Mouse (Mus musculus): ENCODE results near the gene Rapsn. TPM values are rescaled to one million over a fixed set of nuclear protein-coding genes. Genes with fewer than 3 reads are reported as not detected.
"Not testable (repeated sequence)": the region's sequence is repeated elsewhere in the genome, so short reads cannot be mapped to it uniquely, and the experiment has no call there.

Rapsn gene
- polyA plus RNA-seq, 1 experiment from 2014 or later: 0.55 TPM

DNA sequence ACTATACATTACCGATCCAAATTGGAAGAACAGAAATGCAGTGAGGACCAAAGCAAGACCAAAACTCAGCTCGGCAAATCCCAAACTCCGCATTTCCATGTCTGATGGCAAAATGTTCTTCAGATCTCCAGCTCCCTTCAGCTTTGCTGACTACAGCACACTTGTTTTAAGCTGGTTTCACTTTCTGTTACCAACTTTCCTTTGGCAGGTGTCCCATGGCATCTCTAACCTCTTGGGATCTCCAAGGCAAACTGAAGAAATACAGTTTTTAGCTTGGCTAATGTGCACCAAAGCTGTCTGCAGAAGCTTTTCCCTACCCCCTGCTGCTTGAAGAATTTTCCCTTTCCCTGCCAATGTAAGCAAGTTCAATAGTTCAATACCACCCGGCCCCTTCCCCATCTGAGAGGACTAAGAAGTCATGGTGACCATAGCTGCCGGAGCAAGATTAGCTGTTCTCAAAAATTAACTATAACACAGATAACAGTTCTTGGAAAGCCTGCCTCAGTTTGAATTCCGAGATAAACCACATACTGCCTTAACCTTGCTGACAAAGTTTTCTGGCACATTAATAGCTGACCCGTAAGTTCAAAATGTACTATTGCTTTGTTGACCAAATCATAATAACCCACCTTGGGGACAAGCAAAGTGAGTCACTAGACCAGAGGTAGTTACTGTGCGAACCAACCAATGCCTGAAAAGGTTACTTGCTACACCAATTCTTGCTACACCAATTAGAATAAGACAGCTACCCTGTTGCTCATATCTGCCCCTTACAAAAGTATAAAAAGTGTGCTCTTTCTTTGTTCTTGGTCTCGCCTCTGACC lies 7.8 kb upstream of the Rapsn start:
- WGBS: 84% methylated on average over 9 of the region's 9 CpGs
- no peak for TF ChIP-seq CTCF (IDR thresholded peaks at IDR 0.05; ENCODE audit: low read depth)
- no peak for ATAC-seq

DNA sequence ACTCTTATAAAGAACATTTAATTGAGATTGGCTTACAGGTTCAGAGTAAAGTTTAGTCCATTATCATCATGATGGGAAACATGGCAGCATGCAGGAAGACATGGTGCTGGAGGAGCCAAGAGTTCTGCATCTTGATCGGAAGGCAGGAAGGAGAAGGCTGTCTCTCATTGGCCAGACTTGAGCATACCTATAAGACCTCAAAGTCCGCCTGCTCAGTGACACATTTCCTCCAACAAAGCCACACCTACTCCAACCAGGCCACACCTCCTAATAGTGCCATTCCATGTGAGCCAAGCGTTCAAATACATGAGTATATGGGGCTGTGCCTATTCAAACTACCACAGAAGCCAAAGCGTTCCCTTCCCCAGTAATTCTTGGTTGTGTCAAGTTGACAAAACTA lies 4.2 kb upstream of the Rapsn start:
- H3K4me2 ChIP-seq (replicated peaks; ENCODE audit: low read depth): no peak overlapping the region
- H3K9me3 ChIP-seq (ENCODE audit: control insufficient read depth): no peaks in the 10 kb centered on the region
- no peak overlapping the region for H3K4me3 ChIP-seq (ENCODE audit: low read depth, low read length)
- TF ChIP-seq CTCF (IDR thresholded peaks at IDR 0.05; ENCODE audit: low read depth): no peak
- no peaks in the 10 kb centered on the region for H3K27me3 ChIP-seq (replicated peaks; ENCODE audit: control insufficient read depth, insufficient read depth, low read length)
- H3K36me3 ChIP-seq (ENCODE audit: control insufficient read depth, insufficient read depth): no peaks in the 10 kb centered on the region
- no peaks in the 10 kb centered on the region for H3K4me1 ChIP-seq (replicated peaks; ENCODE audit: control insufficient read depth, insufficient read depth, low read length)
- H3K27ac ChIP-seq (ENCODE audit: low read depth, low read length): no peak overlapping the region
- H3K9ac ChIP-seq (ENCODE audit: low read depth, low read length): no peak overlapping the region
- no peak for ATAC-seq
- WGBS: 78% methylated on average over 4 of the region's 4 CpGs

More for the DNA sequence above, 7.8 kb upstream of the Rapsn start:
- Histone ChIP-seq H3K4me2 (replicated peaks; ENCODE audit: low read depth) (no peak overlapping the region), H3K4me1 (replicated peaks; ENCODE audit: control insufficient read depth, insufficient read depth, low read length) (no peaks in the 10 kb centered on the region), H3K36me3 (ENCODE audit: control insufficient read depth, insufficient read depth) (no peaks in the 10 kb centered on the region; the same call in 1 of the 2 replicates), H3K9ac (ENCODE audit: low read depth, low read length) (no peak overlapping the region), H3K27me3 (replicated peaks; ENCODE audit: control insufficient read depth, insufficient read depth, low read length) (no peaks in the 10 kb centered on the region), H3K9me3 (ENCODE audit: control insufficient read depth) (no peaks in the 10 kb centered on the region), H3K27ac (ENCODE audit: low read depth, low read length) (no peak overlapping the region), H3K4me3 (ENCODE audit: low read depth, low read length) (no peak overlapping the region)

- no peaks in the 10 kb centered on the region for H3K4me1 ChIP-seq (replicated peaks; ENCODE audit: control insufficient read depth, insufficient read depth, low read length)
- H3K4me2 ChIP-seq (replicated peaks; ENCODE audit: low read depth): no peak overlapping the region
- ATAC-seq: no peak
- peak; percentile 53 for TF ChIP-seq CTCF (IDR thresholded peaks at IDR 0.05; ENCODE audit: low read depth)
- no peaks in the 10 kb centered on the region for H3K9me3 ChIP-seq (ENCODE audit: control insufficient read depth)
- no peak overlapping the region for H3K9ac ChIP-seq (ENCODE audit: low read depth, low read length)
- no peak overlapping the region for H3K27ac ChIP-seq (ENCODE audit: low read depth, low read length)
- WGBS: 25% methylated on average over 3 of the region's 3 CpGs
- no peaks in the 10 kb centered on the region for H3K36me3 ChIP-seq (ENCODE audit: control insufficient read depth, insufficient read depth)
- no peak overlapping the region for H3K4me3 ChIP-seq (ENCODE audit: low read depth, low read length)
- H3K27me3 ChIP-seq (replicated peaks; ENCODE audit: control insufficient read depth, insufficient read depth, low read length): no peaks in the 10 kb centered on the region
Observed at GRCm38 (mm10) chr2:91033000-91033399, 2.4 kb upstream of the Rapsn start.

DNA sequence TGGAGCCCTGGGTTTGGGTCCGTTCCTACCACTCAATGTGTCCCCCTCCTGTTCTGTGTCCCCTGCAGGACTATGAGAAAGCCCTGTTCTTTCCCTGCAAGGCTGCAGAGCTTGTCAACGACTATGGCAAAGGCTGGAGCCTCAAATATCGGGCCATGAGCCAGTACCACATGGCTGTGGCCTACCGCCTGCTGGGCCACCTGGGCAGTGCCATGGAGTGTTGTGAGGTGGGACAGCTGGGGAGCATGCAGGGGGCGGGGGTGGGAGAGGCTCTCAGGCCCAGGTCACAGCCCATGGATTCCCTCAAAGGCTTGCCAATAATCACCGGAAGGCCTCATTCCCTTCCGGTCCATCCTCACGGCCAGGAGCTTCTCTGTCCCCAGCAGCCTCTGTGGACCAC lies 6.4 kb downstream of the Rapsn start:
- Histone ChIP-seq H3K9ac (ENCODE audit: low read depth, low read length) (no peak overlapping the region), H3K27ac (ENCODE audit: low read depth, low read length) (no peak overlapping the region), H3K36me3 (ENCODE audit: control insufficient read depth, insufficient read depth) (no peaks in the 10 kb centered on the region), H3K4me2 (replicated peaks; ENCODE audit: low read depth) (no peak overlapping the region), H3K4me1 (replicated peaks; ENCODE audit: control insufficient read depth, insufficient read depth, low read length) (no peaks in the 10 kb centered on the region), H3K9me3 (ENCODE audit: control insufficient read depth) (no peaks in the 10 kb centered on the region), H3K27me3 (replicated peaks; ENCODE audit: control insufficient read depth, insufficient read depth, low read length) (no peaks in the 10 kb centered on the region), H3K4me3 (ENCODE audit: low read depth, low read length) (no peak overlapping the region)
- WGBS: 79% methylated on average over 8 of the region's 8 CpGs
- no peak for TF ChIP-seq CTCF (IDR thresholded peaks at IDR 0.05; ENCODE audit: low read depth)
- no peak for ATAC-seq

GRCm38 (mm10) chr2:91042651-91043398 lies 7.4 kb downstream of the Rapsn start:
- Histone ChIP-seq H3K27me3 (replicated peaks; ENCODE audit: control insufficient read depth, insufficient read depth, low read length) (no peaks in the 10 kb centered on the region), H3K36me3 (ENCODE audit: control insufficient read depth, insufficient read depth) (no peaks in the 10 kb centered on the region), H3K9ac (ENCODE audit: low read depth, low read length) (no peak overlapping the region), H3K4me3 (ENCODE audit: low read depth, low read length) (no peak overlapping the region), H3K9me3 (ENCODE audit: control insufficient read depth) (no peaks in the 10 kb centered on the region), H3K4me1 (replicated peaks; ENCODE audit: control insufficient read depth, insufficient read depth, low read length) (no peaks in the 10 kb centered on the region), H3K4me2 (replicated peaks; ENCODE audit: low read depth) (0 out of 2 replicates have a peak overlapping the region, but pooled peaks have one; percentile 21), H3K27ac (ENCODE audit: low read depth, low read length) (no peak overlapping the region)
- 61% methylated on average over 21 of the region's 21 CpGs for WGBS
- TF ChIP-seq CTCF (IDR thresholded peaks at IDR 0.05; ENCODE audit: low read depth): no peak
- no peak for ATAC-seq

DNA sequence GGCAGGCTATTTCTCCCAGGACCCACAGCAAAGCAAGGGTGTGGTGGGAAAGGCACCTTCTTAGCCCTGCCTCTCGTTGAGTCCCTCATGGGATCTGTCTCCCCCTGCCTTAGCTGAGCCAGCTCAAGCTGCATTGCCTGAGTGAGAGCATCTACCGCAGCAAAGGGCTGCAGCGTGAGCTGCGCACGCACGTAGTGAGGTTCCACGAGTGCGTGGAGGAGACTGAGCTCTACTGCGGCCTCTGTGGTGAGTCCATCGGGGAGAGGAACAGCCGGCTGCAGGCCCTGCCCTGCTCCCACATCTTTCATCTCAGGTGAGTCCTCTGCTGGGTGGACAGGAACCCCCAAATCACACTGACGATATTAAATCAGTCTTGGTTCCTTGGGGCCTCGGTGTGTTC lies 9.3 kb downstream of the Rapsn start:
- Histone ChIP-seq H3K27ac (ENCODE audit: low read depth, low read length) (no peak overlapping the region), H3K36me3 (ENCODE audit: control insufficient read depth, insufficient read depth) (no peaks in the 10 kb centered on the region), H3K4me1 (replicated peaks; ENCODE audit: control insufficient read depth, insufficient read depth, low read length) (no peaks in the 10 kb centered on the region), H3K27me3 (replicated peaks; ENCODE audit: control insufficient read depth, insufficient read depth, low read length) (no peaks in the 10 kb centered on the region), H3K4me3 (ENCODE audit: low read depth, low read length) (no peak overlapping the region), H3K9me3 (ENCODE audit: control insufficient read depth) (no peaks in the 10 kb centered on the region), H3K9ac (ENCODE audit: low read depth, low read length) (no peak overlapping the region), H3K4me2 (replicated peaks; ENCODE audit: low read depth) (no peak overlapping the region)
- no peak for TF ChIP-seq CTCF (IDR thresholded peaks at IDR 0.05; ENCODE audit: low read depth)
- no peak for ATAC-seq
- 73% methylated on average over 13 of the region's 13 CpGs for WGBS

GRCm38 (mm10) chr2:91045805-91046204 lies 10.4 kb downstream of the Rapsn start:
- H3K4me2 ChIP-seq (replicated peaks; ENCODE audit: low read depth); H3K36me3 ChIP-seq (ENCODE audit: control insufficient read depth, insufficient read depth); H3K9me3 ChIP-seq (ENCODE audit: control insufficient read depth); H3K9ac ChIP-seq (ENCODE audit: low read depth, low read length); ATAC-seq; H3K4me1 ChIP-seq (replicated peaks; ENCODE audit: control insufficient read depth, insufficient read depth, low read length); H3K4me3 ChIP-seq (ENCODE audit: low read depth, low read length); H3K27me3 ChIP-seq (replicated peaks; ENCODE audit: control insufficient read depth, insufficient read depth, low read length); H3K27ac ChIP-seq (ENCODE audit: low read depth, low read length): not testable (repeated sequence)
- 79% methylated on average over 1 of the region's 1 CpGs for WGBS
